Mouse (Mus musculus) kidney, adult 18-20 months (tissue): ENCODE results near the gene Tubb2b.
"Not testable (repeated sequence)": the region's sequence is repeated elsewhere in the genome, so short reads cannot be mapped to it uniquely, and the experiment has no call there.

ENCODE experiments used
- DNase-seq: peaks from one replicate; pipeline ENCODE4 v3.0.0; 2021

Gene Tubb2b

DNA sequence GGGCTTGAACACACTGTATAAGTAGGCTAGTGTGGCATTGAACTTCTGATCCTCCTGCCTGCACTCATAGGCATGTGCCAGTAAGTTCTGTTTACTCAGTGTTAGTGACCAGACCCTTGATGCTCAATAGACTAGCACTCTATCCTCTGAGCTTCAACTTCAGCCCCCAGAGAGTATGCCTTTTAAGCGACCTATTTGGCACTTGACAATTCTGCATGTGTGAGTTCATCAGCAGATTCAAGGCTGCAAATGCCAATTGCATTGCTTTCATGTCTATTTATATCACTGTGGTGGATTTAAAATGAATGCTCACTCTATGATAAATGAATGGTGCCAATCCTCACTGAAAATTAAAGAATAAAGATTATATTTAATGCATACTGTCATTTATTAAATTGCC, 24.9 kb downstream of the Tubb2b start:
- no peak for DNase-seq

- DNase-seq = no peak
Measured at GRCm38 (mm10) chr13:34101908-34102307, 28.4 kb downstream of the Tubb2b start.

DNA sequence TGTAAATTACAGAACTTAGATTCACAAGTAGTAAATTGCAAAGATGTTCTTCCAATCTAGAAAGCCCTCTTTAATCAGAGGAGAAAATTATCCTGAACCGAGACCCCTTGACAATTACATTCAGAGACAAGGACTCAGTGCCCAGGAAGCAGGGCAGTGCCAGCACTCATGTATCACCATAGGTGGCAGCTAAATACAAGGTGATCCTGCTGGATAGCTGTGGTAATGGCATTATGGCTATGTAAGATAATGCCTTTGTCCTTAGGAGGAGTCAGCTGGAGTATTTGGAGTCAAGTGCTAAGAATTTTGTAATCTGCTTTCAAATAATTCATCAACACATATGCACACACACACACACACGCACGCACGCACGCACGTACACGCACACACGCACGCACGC, 29.0 kb downstream of the Tubb2b start:
- DNase-seq = no peak

DNA sequence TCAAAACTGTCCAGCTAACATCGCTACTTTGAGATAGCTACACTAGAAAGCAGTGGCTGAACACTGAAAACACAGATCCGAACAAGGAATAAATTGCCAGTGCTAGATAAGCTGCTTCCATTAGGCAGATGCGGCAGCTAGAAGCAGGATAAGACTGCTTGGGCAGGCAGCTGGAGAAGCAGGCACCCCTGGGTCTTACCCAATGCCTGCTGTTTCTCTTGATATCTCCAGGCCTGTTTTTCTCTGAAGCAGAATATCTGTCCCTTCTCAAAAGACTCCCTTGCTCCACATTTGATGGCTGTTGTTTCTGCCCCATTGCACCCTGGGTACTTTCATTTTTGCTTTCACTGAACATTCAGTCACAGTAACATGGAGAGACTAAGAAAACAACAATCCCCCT, 29.5 kb downstream of the Tubb2b start:
- no peak for DNase-seq

GRCm38 (mm10) chr13:34097086-34097485, 33.2 kb downstream of the Tubb2b start:
- DNase-seq = no peak

DNA sequence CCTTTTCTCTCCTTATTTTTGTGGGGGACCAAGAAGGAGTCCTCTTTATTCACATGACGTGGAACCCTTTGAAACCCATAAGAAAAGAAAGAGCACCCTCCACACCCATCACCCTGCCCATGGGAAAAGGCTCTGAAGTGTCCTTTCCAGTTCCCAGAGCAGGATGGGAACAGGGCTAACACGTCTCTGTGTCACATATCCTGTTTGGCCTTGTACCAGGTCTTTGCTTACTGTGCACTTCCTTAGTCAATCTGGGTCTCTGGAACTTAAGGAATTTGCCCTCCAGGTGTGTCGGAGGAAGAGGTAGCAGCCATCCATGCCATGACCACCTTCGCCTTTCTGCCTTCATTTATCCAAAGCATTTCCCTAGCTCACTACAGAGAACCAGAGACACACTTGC, 33.8 kb downstream of the Tubb2b start:
- DNase-seq = no peak

DNA sequence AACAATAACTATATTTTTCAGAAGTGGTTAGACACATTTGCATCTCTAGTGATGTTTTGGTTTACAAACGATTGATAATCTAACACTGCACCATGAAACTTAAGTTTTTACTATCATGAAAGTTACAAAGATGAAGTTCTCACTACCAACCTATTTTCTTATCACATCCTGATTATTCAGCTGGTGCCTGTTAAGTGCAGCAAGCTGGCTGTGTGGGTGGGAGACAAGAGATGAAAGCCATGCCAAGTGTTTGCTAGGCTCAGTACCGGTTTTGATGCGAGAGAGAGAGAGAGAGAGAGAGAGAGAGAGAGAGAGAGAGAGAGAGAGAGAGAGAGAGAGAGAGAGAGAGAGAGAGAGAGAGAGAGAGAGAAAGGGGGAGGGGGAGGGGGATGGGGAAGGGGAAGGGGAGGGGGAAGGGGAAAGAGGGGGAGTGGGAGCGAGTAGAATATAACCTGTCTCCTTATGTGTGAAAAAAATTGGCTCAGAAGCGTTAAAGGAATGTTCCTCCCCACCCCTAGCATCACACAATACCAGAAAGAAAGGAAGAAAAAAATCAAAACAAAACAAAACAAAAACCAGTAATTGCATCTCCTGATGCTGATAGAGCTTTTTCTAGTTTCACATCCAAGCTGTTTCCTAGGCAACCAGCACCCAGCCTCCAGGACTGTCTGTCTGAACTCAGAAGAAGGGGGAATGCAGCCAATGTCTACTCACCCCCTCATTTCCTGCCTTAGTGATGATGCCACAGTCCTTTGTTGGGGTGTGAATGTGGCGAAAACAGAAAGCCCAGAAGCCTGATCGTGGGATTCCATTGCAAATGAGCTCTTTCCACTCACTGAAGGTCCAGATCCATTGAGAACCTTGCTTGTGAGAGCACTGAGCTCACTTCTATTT, 34.5 kb downstream of the Tubb2b start:
- DNase-seq = no peak

- DNase-seq = no peak
Measured at GRCm38 (mm10) chr13:34089358-34089757, 40.9 kb downstream of the Tubb2b start.

GRCm38 (mm10) chr13:34088871-34089288, 41.4 kb downstream of the Tubb2b start:
- DNase-seq = no peak

DNA sequence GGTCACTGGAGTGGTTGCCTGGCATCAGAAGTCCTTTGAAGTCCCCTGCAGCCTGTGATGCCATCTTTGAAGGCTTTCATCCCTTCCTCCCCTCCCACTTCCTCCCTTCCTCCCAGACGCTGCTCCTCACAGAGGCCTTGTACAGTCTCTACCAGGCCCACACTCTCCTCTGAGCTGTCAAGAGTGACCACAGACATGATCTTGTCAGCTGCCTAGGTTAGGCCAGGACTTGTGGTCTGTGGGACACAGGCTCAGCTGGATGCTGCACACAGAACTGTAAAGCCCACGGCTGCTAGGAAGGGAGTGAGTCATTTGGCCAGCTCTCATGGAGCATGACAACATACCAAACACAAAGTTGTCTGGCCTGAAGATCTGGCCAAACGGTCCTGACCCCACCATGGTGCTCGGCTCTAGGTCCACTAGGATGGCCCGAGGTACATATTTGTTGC, 42.0 kb downstream of the Tubb2b start:
- DNase-seq = not testable (repeated sequence)

DNA sequence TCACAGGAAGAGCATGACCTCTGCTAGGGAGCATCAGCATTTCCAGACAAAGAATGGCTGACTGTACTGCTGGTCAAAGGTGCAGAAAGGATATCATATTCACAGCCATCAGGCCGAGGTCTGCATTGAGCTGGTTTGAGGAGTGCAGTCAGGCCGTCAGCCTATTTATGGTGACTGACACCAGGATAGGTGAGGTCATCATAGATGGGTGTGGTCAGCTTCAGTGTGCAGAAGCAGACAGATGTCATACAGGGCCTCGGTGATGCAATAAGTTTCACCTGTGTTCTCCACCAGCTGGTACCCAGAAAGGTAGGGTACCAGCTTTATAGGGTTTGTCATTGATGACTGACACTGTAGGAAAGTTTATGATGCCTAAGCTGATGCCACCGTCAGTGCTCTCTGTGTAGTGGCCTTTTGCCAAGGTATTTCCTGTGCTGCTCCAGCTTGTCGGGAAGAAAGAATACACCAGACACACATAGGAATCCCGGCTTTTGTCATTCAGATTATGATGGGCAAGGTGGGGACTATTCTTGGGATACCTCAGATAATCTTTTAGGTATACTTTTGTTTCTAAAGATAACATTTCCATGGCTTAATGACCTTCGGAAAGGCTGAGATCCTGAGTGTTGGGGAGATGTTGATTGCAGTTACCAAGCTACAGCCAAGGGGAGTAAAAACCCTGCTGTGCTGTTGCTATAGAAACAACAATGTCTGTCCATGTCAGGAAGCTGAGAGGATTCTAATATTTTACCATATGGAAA, 43.0 kb downstream of the Tubb2b start:
- DNase-seq = no peak

GRCm38 (mm10) chr13:34084026-34084750, 46.1 kb downstream of the Tubb2b start:
- no peak for DNase-seq

DNA sequence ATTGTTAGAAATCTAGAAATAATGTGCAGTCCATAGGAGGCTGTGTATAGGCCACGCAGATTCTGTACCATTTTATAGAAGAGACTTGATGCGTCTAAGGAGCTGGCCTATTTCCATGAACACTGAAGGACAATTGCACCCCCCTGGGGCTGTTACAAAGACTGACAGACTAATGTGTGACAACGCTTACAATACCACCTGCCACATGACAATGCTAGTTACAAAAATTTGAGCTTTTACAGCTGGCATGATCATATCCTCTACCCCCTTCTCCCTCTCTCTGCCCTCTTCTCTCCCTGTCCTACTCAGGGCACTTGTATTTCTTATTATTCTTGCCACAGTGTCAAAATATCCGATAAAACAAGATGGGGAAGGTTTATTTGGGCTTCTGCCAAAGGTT, 48.3 kb downstream of the Tubb2b start:
- DNase-seq = no peak

- DNase-seq = no peak
Measured at GRCm38 (mm10) chr13:34079801-34080200, 50.5 kb downstream of the Tubb2b start.

- no peak for DNase-seq
Measured at GRCm38 (mm10) chr13:34078500-34079280, 51.6 kb downstream of the Tubb2b start.

- DNase-seq = peak; percentile 92
Measured at GRCm38 (mm10) chr13:34077492-34078271, 52.6 kb downstream of the Tubb2b start, which contains the start of gene Tubb2a. Gene Tubb2a, minus strand, starts transcription at chr13:34078007.
